Mouse (Mus musculus) erythroblast, embryonic 14.5 days (primary cell): Measurements from ENCODE around the gene Fgfbp3.

ENCODE experiments used
- GATA1 ChIP-seq: IDR thresholded peaks from 2 replicates; pipeline ENCODE4 v1.6.1; 2012; ENCODE audit warnings: low read length, inconsistent platforms, mixed read lengths
- TAL1 ChIP-seq: IDR thresholded peaks from 3 replicates; pipeline ENCODE4 v1.6.1; 2012; ENCODE audit warnings: low read length, inconsistent platforms, mixed read lengths

GRCm38 (mm10) chr19:36958331-36958730 lies 38.9 kb upstream of the Fgfbp3 start:
- TF ChIP-seq GATA1: no peak
- TF ChIP-seq TAL1: no peak
